Mouse (Mus musculus): ENCODE measurements at regions not wholly inside any gene's neighbourhood (a gene's known extent, or its start where the extent isn't known, plus 50 kb on each side); places are given as distances from the start of the nearest gene placed in this dataset.

GRCm38 (mm10) chr8:25306769-25307491 lies 482.8 kb upstream of the Adam5 start:
- H3K9ac ChIP-seq (replicated peaks): no peak overlapping the region
- H3K4me2 ChIP-seq: no peak overlapping the region
- no peaks in the 10 kb centered on the region for H3K36me3 ChIP-seq
- no peaks in the 10 kb centered on the region for H3K9me3 ChIP-seq (replicated peaks)
- no peak for ATAC-seq (ENCODE audit: low FRiP score)
- H3K27ac ChIP-seq (replicated peaks): peak overlapping the region; percentile 39; the same call in 1 of the 2 replicates
- no peaks in the 10 kb centered on the region for H3K27me3 ChIP-seq (replicated peaks)
- no peak overlapping the region for H3K4me3 ChIP-seq (replicated peaks)
- H3K4me1 ChIP-seq: peaks cover 10% of the 10 kb centered on the region
- WGBS: 58% methylated on average over 15 of the region's 15 CpGs
